Mouse (Mus musculus): Measurements from ENCODE around the gene Ccdc189. TPM values are rescaled to one million over a fixed set of nuclear protein-coding genes. Genes with fewer than 3 reads are reported as not detected.

Gene Ccdc189
- polyA plus RNA-seq, 1 experiment from 2014 or later, result 10.0 TPM

DNA sequence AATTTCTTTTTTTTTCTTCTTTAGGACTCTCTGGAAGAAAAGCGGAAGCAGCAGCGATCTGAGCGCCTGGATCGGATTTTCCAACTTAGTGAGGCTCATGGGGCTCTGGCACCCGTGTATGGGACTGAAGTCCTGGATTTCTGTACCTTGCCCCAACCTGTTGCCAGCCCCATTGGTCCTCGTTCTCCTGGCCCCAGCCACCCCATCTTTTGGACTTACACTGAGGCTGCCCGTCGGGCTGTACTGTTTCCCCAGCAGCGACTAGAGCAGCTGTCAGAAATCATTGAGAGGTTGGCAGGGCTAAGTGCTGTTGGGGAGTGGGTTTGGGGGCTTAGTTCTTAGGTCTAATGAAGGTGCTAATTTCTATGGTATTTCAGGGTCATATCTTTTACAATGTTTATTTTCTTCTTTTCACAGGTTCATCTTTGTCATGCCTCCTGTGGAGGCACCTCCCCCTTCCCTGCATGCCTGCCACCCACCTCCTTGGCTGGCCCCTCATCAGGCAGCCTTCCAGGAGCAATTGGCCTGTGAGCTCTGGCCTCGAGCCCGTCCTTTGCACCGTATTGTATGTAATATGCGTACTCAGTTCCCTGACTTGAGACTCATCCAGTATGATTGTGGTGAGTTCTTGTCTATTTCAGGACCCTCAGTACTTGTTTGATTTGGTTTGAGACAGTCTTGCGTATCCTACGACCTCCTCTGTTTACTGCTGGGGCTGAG, 39.1 kb downstream of the Ccdc189 start:
- peaks cover 39% of the 10 kb centered on the region for H3K36me3 ChIP-seq (ENCODE audit: control insufficient read depth, insufficient read depth)
- H3K4me2 ChIP-seq (ENCODE audit: low read length), result no peak overlapping the region
- no peak overlapping the region for H3K4me3 ChIP-seq (replicated peaks; ENCODE audit: low read length)
- no peaks in the 10 kb centered on the region for H3K4me1 ChIP-seq (replicated peaks; ENCODE audit: control insufficient read depth, insufficient read depth, low read length)
- H3K27me3 ChIP-seq (replicated peaks; ENCODE audit: control insufficient read depth, insufficient read depth, low read length), result no peaks in the 10 kb centered on the region
- no peak for ATAC-seq
- H3K9ac ChIP-seq (replicated peaks; ENCODE audit: low read depth, low read length), result no peak overlapping the region
- no peak overlapping the region for H3K27ac ChIP-seq (ENCODE audit: low read length)
- H3K9me3 ChIP-seq (ENCODE audit: control insufficient read depth, low read length), result no peaks in the 10 kb centered on the region
- 71% methylated on average over 15 of the region's 15 CpGs for WGBS

DNA sequence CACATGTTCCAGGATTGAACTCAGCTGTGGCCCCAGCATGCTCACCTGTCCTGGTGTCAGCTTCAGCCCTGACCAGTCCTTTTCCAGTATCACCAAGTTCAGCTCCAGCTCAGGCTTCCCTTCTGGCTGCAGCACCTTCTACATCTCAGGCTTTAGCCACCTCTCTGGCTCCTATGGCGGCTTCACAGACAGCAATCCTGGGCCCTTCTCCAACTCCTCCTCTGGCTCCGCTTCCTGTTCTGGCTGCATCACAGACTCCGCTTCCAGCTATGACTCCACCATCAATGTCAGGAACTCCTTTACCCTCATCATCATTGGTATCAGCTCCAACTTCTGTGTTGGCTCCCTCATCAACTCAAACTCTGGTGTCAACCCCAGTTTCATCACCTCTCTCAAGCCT, 46.7 kb downstream of the Ccdc189 start:
- H3K4me1 ChIP-seq (replicated peaks; ENCODE audit: control insufficient read depth, insufficient read depth, low read length), result no peaks in the 10 kb centered on the region
- no peaks in the 10 kb centered on the region for H3K27me3 ChIP-seq (replicated peaks; ENCODE audit: control insufficient read depth, insufficient read depth, low read length)
- no peak overlapping the region for H3K4me2 ChIP-seq (ENCODE audit: low read length)
- 83% methylated on average over 3 of the region's 3 CpGs for WGBS
- no peak overlapping the region for H3K27ac ChIP-seq (ENCODE audit: low read length)
- H3K36me3 ChIP-seq (ENCODE audit: control insufficient read depth, insufficient read depth), result peaks cover 71% of the 10 kb centered on the region
- no peak for ATAC-seq
- H3K4me3 ChIP-seq (replicated peaks; ENCODE audit: low read length), result no peak overlapping the region
- H3K9me3 ChIP-seq (ENCODE audit: control insufficient read depth, low read length), result no peaks in the 10 kb centered on the region
- no peak overlapping the region for H3K9ac ChIP-seq (replicated peaks; ENCODE audit: low read depth, low read length)

Other genes starting within 250 kb of the Ccdc189 start
- 10.5 and 10.6 TPM in 2 replicates for gene Zfp768, start 243.0 kb downstream of the Ccdc189 start, polyA plus RNA-seq (2015; fragmentation: Nextera tagmentation; extraction: Ambion mirVana)
- gene Zfp747, start 212.5 kb downstream of the Ccdc189 start, polyA plus RNA-seq (2015; fragmentation: Nextera tagmentation; extraction: Ambion mirVana), result 8.2 and 9.6 TPM in 2 replicates
- 4.2 and 5.1 TPM in 2 replicates for gene 9130019O22Rik, start 201.4 kb downstream of the Ccdc189 start, polyA plus RNA-seq (2015; fragmentation: Nextera tagmentation; extraction: Ambion mirVana)
- 5.3 and 6.3 TPM in 2 replicates for gene E430018J23Rik, start 195.0 kb downstream of the Ccdc189 start, polyA plus RNA-seq (2015; fragmentation: Nextera tagmentation; extraction: Ambion mirVana)
- gene Zfp764, start 181.8 kb downstream of the Ccdc189 start, polyA plus RNA-seq (2015; fragmentation: Nextera tagmentation; extraction: Ambion mirVana), result 5.2 and 5.9 TPM in 2 replicates
- gene Zfp688, start 166.5 kb downstream of the Ccdc189 start, polyA plus RNA-seq (2015; fragmentation: Nextera tagmentation; extraction: Ambion mirVana), result 28.4 and 28.6 TPM in 2 replicates
- gene Zfp689, start 139.4 kb downstream of the Ccdc189 start, polyA plus RNA-seq (2015; fragmentation: Nextera tagmentation; extraction: Ambion mirVana), result 14.6 and 17.7 TPM in 2 replicates
- 42.8 and 45.3 TPM in 2 replicates for gene Prr14, start 129.0 kb downstream of the Ccdc189 start, polyA plus RNA-seq (2015; fragmentation: Nextera tagmentation; extraction: Ambion mirVana)
- 10.2 and 11.8 TPM in 2 replicates for gene Fbrs, start 109.4 kb downstream of the Ccdc189 start, polyA plus RNA-seq (2015; fragmentation: Nextera tagmentation; extraction: Ambion mirVana)
- 46.3 and 51.5 TPM in 2 replicates for gene Srcap, start 76.6 kb downstream of the Ccdc189 start, polyA plus RNA-seq (2015; fragmentation: Nextera tagmentation; extraction: Ambion mirVana)
- 16.3 and 18.8 TPM in 2 replicates for gene Gm42715, start 69.0 kb downstream of the Ccdc189 start, polyA plus RNA-seq (2015; fragmentation: Nextera tagmentation; extraction: Ambion mirVana)
- gene Tmem265, start 27.2 kb downstream of the Ccdc189 start, polyA plus RNA-seq (2015; fragmentation: Nextera tagmentation; extraction: Ambion mirVana), result 4.0 and 6.2 TPM in 2 replicates
- gene Phkg2, start 15.3 kb downstream of the Ccdc189 start, polyA plus RNA-seq (2015; fragmentation: Nextera tagmentation; extraction: Ambion mirVana), result 65.2 and 65.7 TPM in 2 replicates
- gene Rnf40, start 172 bp upstream of the Ccdc189 start, polyA plus RNA-seq (2015; fragmentation: Nextera tagmentation; extraction: Ambion mirVana), result 54.1 and 62.7 TPM in 2 replicates
- 19.4 and 20.4 TPM in 2 replicates for gene Zfp629, start 27.2 kb upstream of the Ccdc189 start, polyA plus RNA-seq (2015; fragmentation: Nextera tagmentation; extraction: Ambion mirVana)
- 30.6 and 33.8 TPM in 2 replicates for gene Bcl7c, start 120.3 kb upstream of the Ccdc189 start, polyA plus RNA-seq (2015; fragmentation: Nextera tagmentation; extraction: Ambion mirVana)
- 3.5 and 4.5 TPM in 2 replicates for gene Ctf1, start 124.1 kb upstream of the Ccdc189 start, polyA plus RNA-seq (2015; fragmentation: Nextera tagmentation; extraction: Ambion mirVana)
- gene Ctf2, start 143.6 kb upstream of the Ccdc189 start, polyA plus RNA-seq (2015; fragmentation: Nextera tagmentation; extraction: Ambion mirVana), result 0.11 and 0.17 TPM in 2 replicates
- 8.0 and 8.4 TPM in 2 replicates for gene Fbxl19, start 155.9 kb upstream of the Ccdc189 start, polyA plus RNA-seq (2015; fragmentation: Nextera tagmentation; extraction: Ambion mirVana)
- gene Orai3, start 181.2 kb upstream of the Ccdc189 start, polyA plus RNA-seq (2015; fragmentation: Nextera tagmentation; extraction: Ambion mirVana), result 9.5 and 9.6 TPM in 2 replicates
- 19.8 and 20.7 TPM in 2 replicates for gene Setd1a, start 188.1 kb upstream of the Ccdc189 start, polyA plus RNA-seq (2015; fragmentation: Nextera tagmentation; extraction: Ambion mirVana)
- not detected in 2 replicates for gene Gm49388, start 197.0 kb upstream of the Ccdc189 start, polyA plus RNA-seq (2015; fragmentation: Nextera tagmentation; extraction: Ambion mirVana)
- gene Hsd3b7, start 212.0 kb upstream of the Ccdc189 start, polyA plus RNA-seq (2015; fragmentation: Nextera tagmentation; extraction: Ambion mirVana), result 7.3 and 10.7 TPM in 2 replicates
- gene Stx4a, start 235.7 kb upstream of the Ccdc189 start, polyA plus RNA-seq (2015; fragmentation: Nextera tagmentation; extraction: Ambion mirVana), result 17.8 and 22.2 TPM in 2 replicates
- 37.9 and 50.8 TPM in 2 replicates for gene Stx1b, start 236.0 kb upstream of the Ccdc189 start, polyA plus RNA-seq (2015; fragmentation: Nextera tagmentation; extraction: Ambion mirVana)